Mouse (Mus musculus): ENCODE measurements around the gene Olfr114.

Gene Olfr114

GRCm38 (mm10) chr17:37592643-37593042 is at the start of gene Olfr114:
TSS of gene Olfr114 (minus strand) at chr17:37592743.
- no peak for DNase-seq (ENCODE audit: low read depth)

- DNase-seq (ENCODE audit: low read depth): no peak
These were observed 34.5 kb upstream of the Olfr114 start, which contains the start of the genes Olfr115 and Olfr116 for GRCm38 (mm10) chr17:37627009-37627408. TSS of gene Olfr115 (minus strand) at chr17:37627109. TSS of gene Olfr116 (minus strand) at chr17:37627199.

GRCm38 (mm10) chr17:37577563-37577962 is 15.0 kb downstream of the Olfr114 start, which contains the start of gene Olfr113:
TSS of gene Olfr113 (minus strand) at chr17:37577663.
- no peak for DNase-seq (ENCODE audit: low read depth)

GRCm38 (mm10) chr17:37569351-37569750 is 23.2 kb downstream of the Olfr114 start, which contains the start of gene Olfr112:
TSS of gene Olfr112 (minus strand) at chr17:37569451.
- no peak for DNase-seq (ENCODE audit: low read depth)

- no peak for DNase-seq (ENCODE audit: low read depth)
These were observed 33.5 kb downstream of the Olfr114 start for GRCm38 (mm10) chr17:37558913-37559615.

- no peak for DNase-seq (ENCODE audit: low read depth)
These were observed 48.6 kb downstream of the Olfr114 start for GRCm38 (mm10) chr17:37543800-37544435.

GRCm38 (mm10) chr17:37541454-37542119 is 51.0 kb downstream of the Olfr114 start:
- DNase-seq (ENCODE audit: low read depth): no peak
